Mouse (Mus musculus) cerebellum, adult (tissue): Measurements from ENCODE around the gene Bsg.

Experiments used
- ATAC-seq: cut with Nextera tagmentation; 2 replicates; pipeline ENCODE4 v1.9.2; 2017; ENCODE audit warnings: mild to moderate bottlenecking, moderate library complexity, mixed read lengths; ENCODE audit not compliant: insufficient number of reproducible peaks, low FRiP score, low TSS enrichment

The Bsg gene

GRCm38 (mm10) chr10:79681591-79682245 is 22.6 kb upstream of the Bsg start, which contains the start of gene Cdc34:
TSS of gene Cdc34 (plus strand) at chr10:79682195.
- ATAC-seq, result peak; percentile 85

- ATAC-seq, result no peak
Observed at GRCm38 (mm10) chr10:79682551-79682915, 21.8 kb upstream of the Bsg start.

DNA sequence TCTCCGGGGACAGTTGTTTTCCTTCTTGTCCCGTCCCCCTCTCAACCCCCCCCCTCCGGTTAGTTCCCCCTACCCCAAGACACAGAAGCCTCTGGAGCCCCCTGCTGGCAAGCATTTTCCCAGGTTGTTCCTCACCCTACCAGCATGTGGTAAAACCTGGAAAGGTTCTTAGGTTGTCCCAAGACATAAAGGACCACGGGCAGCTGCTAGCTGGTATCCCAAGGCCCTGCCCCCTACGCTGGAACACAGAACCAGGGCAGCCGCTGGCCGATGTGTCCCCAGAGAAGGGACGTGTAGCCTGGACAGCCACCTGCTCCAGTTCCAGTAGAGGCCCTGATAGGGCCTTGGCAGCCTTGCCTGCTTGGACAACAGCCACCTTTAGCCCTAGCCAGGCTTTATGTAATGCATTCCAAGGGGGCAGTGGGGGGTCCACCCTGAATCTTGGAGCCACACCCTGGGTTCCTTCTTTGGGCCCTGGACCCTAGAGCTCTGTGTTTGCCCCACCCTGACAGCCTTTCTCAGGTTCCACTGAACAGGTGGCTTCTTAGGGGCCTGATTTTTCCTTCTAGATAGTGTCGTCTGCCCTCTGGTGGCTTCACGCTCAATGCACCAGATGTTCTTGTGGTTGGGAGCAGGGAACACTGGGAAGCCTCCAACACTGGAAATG is 21.2 kb upstream of the Bsg start:
- ATAC-seq, result no peak

GRCm38 (mm10) chr10:79683726-79684640 is 20.3 kb upstream of the Bsg start:
- ATAC-seq, result no peak

- ATAC-seq, result no peak
Observed at GRCm38 (mm10) chr10:79684770-79685600, 19.3 kb upstream of the Bsg start.

DNA sequence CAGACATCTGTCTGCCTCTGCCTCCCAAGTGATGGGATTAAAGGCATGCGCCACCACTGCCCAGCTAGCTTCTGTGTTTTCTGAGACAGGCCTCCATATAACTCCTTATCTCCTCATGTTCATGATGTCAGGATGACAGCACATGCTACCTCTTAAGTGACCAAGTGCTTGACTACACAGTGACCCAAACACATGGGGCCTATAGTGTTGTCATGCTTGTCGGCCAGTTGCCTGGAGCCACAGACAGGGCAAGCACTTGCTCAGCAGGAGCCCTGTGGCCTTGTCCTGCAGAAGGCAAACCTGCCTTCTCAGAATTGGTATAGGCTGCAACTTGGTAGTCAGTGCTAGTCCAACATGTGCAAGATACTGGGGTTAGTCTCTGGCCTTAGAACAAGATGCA is 18.1 kb upstream of the Bsg start:
- no peak for ATAC-seq

DNA sequence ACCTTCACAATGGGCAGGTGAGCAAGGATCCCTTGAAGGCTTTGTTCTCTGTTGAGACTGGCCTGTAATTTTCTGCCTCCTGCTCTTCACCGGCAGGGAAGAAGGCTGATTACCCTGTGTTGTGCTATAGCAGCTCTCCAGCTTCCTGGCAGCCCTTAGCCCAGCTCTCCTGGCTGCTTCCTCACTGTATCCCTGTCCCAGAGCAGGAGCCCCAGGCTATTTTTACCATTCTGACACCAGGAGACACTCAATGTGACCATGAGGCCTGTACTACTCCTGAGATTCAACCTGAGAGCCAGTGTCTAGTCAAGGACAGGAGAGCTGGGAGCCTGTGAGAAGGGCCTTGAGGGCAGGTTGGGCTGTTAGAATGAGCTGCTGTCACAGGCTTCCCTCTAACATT is 17.6 kb upstream of the Bsg start:
- no peak for ATAC-seq

DNA sequence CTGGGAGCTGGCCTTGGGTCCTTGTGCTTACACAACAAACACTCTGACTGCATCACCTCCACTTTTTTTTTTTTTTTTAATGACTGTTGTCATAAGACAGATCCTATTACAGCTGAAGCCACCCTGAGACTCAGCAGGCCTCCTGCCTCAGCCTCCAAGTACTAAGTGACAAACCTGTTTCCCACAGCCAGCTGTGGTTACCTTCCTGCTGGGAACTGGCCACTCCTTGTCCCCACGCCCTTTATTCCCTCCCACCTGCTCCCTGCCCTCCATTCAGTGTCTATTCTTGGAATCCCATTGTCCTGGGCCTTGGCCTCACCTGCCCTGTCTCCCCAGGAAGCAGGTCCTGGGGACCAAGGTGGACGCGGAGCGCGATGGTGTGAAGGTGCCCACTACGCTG is 16.8 kb upstream of the Bsg start:
- ATAC-seq, result no peak

GRCm38 (mm10) chr10:79688720-79689119 is 15.6 kb upstream of the Bsg start, which contains the start of gene Gzmm:
TSS of gene Gzmm (plus strand) at chr10:79689020.
- no peak for ATAC-seq

GRCm38 (mm10) chr10:79689178-79689577 is 15.1 kb upstream of the Bsg start:
- no peak for ATAC-seq

DNA sequence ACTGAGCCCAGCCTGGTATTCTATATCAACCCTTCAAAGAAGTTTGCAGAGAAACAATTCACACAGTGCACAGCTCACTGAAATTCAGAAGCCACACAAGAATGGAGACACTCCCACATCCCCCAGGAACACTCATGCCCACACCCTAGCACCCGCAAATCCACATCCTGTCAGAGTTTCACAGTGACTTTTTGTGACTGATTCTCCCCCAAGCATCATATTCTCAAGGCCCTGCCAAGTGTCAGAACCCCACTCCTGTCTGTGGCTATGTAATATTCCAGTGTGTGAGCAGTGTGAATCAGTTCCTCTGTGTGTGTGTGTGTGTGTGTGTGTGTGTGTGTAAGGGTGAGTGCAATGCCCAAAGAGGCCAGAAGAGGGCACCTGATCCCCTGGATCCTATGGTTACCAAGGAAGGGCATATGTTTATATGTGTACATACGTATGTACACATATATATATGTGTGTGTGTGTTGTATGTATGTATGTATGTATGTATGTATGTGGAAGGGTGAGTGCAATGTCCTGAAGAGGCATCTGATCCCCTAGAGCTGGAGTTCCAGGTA is 12.2 kb upstream of the Bsg start:
- no peak for ATAC-seq

- ATAC-seq, result no peak
Observed at GRCm38 (mm10) chr10:79693580-79694378, 10.5 kb upstream of the Bsg start.

GRCm38 (mm10) chr10:79694379-79694655 is 10.0 kb upstream of the Bsg start:
- ATAC-seq, result no peak

DNA sequence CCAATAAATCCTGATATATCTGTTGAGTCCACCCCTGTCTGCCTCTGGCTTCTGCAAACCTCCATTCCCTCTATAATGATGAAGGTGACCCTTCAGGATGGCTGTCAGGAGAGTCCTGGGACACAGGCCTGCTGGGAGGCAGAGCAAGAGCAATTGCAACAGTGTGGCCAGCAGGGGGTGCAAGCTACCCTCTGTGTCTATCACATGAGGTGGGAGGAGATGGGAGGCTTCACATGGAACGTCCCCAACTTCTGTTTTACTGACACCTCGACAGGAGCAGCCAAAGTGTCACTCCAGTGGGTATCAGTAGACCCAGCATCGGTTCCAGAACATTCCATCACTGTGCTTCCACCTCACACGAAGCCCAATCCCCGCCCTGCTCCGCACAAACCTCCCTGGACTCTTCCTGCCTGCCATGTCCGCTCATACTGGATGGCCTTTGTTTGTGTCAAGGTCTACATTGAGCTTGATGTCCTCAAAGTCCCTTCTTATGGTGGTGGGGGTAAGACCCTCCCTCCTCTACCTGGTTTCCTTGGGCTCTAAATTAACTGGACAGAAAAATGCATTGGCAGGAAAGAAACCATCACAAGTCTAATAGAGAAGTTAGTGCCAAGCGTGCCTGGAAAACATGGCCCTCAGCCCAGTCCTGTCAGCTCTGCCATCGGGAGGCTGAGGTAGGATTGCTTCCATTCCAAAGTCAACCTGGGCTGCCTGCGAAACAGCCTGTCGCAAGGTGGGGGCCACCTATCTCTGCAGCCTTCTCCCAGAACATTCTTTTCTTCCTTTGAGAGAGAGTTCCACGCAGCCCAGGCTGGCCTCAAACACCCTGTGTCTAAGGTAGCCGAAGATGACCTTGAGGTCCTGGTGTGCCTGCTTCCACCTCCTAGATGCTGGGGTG is 8.8 kb upstream of the Bsg start:
- peak; percentile 66; the same call in 1 of the 2 replicates for ATAC-seq

GRCm38 (mm10) chr10:79696129-79696651 is 8.1 kb upstream of the Bsg start:
- ATAC-seq, result no peak

- peak; percentile 60; the same call in 1 of the 2 replicates for ATAC-seq
Observed at GRCm38 (mm10) chr10:79697916-79698315, 6.4 kb upstream of the Bsg start.

GRCm38 (mm10) chr10:79698459-79698858 is 5.8 kb upstream of the Bsg start:
- no peak for ATAC-seq

DNA sequence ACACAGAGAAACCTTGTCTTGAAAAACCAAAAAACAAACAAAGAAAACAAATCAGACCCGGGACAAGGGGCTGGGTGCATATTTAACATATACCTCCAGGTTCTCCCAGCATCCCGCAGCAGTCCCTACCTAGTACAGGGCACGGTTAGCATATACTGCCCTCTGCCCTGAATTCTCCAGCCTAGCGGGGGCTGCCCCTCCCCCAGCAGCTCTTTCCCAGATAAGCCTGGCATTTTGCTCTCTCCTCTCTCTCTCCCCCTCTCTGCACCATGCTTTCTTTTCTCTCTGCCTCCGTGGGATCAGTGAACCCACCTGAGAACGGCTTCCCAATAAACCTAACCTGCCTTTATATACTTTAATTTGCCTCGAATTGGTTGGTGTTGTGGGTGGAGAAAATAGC is 3.6 kb upstream of the Bsg start:
- no peak for ATAC-seq
